Mouse (Mus musculus): ENCODE results near the gene Fau. TPM values are rescaled to one million over a fixed set of nuclear protein-coding genes. Genes with fewer than 3 reads are reported as not detected.

The Fau gene
- total and polyA plus RNA-seq, 3 experiments: 2,413 to 2,967 TPM; not detected in 1

- no peaks in the 10 kb centered on the region for H3K9me3 ChIP-seq (replicated peaks; ENCODE audit: insufficient read depth, low read length)
- TF ChIP-seq USF1 (IDR thresholded peaks at IDR 0.05; ENCODE audit: low read depth, low read length): no peak
- peak in 1 of 2 experiments; percentile 10; a peak in 1 of 4 replicates for TF ChIP-seq EP300 (IDR thresholded peaks at IDR 0.05; ENCODE audit: low read depth in 1 of 2, low read length in 2 of 2)
- peak; percentile 42 for TF ChIP-seq GATA1 (IDR thresholded peaks at IDR 0.05; ENCODE audit: low read depth, low read length)
- peak; percentile 76 for TF ChIP-seq ZNF384 (IDR thresholded peaks at IDR 0.05; ENCODE audit: low read depth, low read length)
- peak; percentile 49; the same call in 1 of the 2 replicates for TF ChIP-seq RCOR1 (IDR thresholded peaks at IDR 0.05; ENCODE audit: low read depth, low read length)
- H3K27ac ChIP-seq (ENCODE audit: control insufficient read depth, low read depth, low read length): no peak overlapping the region
- DNase-seq (ENCODE audit: low read depth, low spot score): peak; percentile 38
- no peaks in the 10 kb centered on the region for H3K79me2 ChIP-seq (ENCODE audit: control insufficient read depth, insufficient read depth, low read length, poor library complexity)
- H3K4me3 ChIP-seq (ENCODE audit: control insufficient read depth in 1 of 2, insufficient read depth in 1 of 2, low read depth in 2 of 2, low read length in 2 of 2): no peak overlapping the region
- no peaks in the 10 kb centered on the region; a peak in 1 of 4 replicates for H3K27me3 ChIP-seq (ENCODE audit: control insufficient read depth in 1 of 2, insufficient read depth in 2 of 2, low read length in 2 of 2)
- no peak overlapping the region for H3K9ac ChIP-seq (ENCODE audit: control insufficient read depth, low read depth, low read length, poor library complexity, severe bottlenecking)
- peaks cover 0 to 3% of the 10 kb centered on the region in 2 experiments; a peak in 2 of 4 replicates for H3K4me1 ChIP-seq (ENCODE audit: control insufficient read depth in 1 of 2, insufficient read depth in 2 of 2, low read length in 2 of 2)
- peaks cover 0 to 3% of the 10 kb centered on the region in 2 experiments; a peak in 2 of 4 replicates for H3K36me3 ChIP-seq (ENCODE audit: control insufficient read depth in 1 of 2, insufficient read depth in 2 of 2, low read length in 2 of 2)
Measured at GRCm38 (mm10) chr19:6037695-6038094, 19.9 kb upstream of the Fau start.

GRCm38 (mm10) chr19:6038326-6038725, 19.3 kb upstream of the Fau start:
- Histone ChIP-seq H3K4me1 (ENCODE audit: control insufficient read depth in 1 of 2, insufficient read depth in 2 of 2, low read length in 2 of 2) (peaks cover 0 to 3% of the 10 kb centered on the region in 2 experiments; a peak in 2 of 4 replicates), H3K36me3 (ENCODE audit: control insufficient read depth in 1 of 2, insufficient read depth in 2 of 2, low read length in 2 of 2) (peaks cover 0 to 3% of the 10 kb centered on the region in 2 experiments; a peak in 2 of 4 replicates), H3K9ac (ENCODE audit: control insufficient read depth, low read depth, low read length, poor library complexity, severe bottlenecking) (no peak overlapping the region), H3K9me3 (replicated peaks; ENCODE audit: insufficient read depth, low read length) (no peaks in the 10 kb centered on the region), H3K27ac (ENCODE audit: control insufficient read depth, low read depth, low read length) (no peak overlapping the region), H3K27me3 (ENCODE audit: control insufficient read depth in 1 of 2, insufficient read depth in 2 of 2, low read length in 2 of 2) (no peaks in the 10 kb centered on the region; a peak in 1 of 4 replicates), H3K79me2 (ENCODE audit: control insufficient read depth, insufficient read depth, low read length, poor library complexity) (no peaks in the 10 kb centered on the region), H3K4me3 (ENCODE audit: control insufficient read depth in 1 of 2, insufficient read depth in 1 of 2, low read depth in 2 of 2, low read length in 2 of 2) (no peak overlapping the region)
- TF ChIP-seq ZMIZ1 (IDR thresholded peaks at IDR 0.05; ENCODE audit: low read depth, low read length) (no peak), USF1 (IDR thresholded peaks at IDR 0.05; ENCODE audit: low read depth, low read length) (no peak), NELFE (IDR thresholded peaks at IDR 0.05; ENCODE audit: low read depth, low read length) (no peak), SIN3A (IDR thresholded peaks at IDR 0.05; ENCODE audit: low read length) (no peak), MYB (IDR thresholded peaks at IDR 0.05; ENCODE audit: low read depth, low read length) (no peak), SMC3 (IDR thresholded peaks at IDR 0.05; ENCODE audit: low read depth, low read length) (no peak), USF2 (IDR thresholded peaks at IDR 0.05; ENCODE audit: borderline replicate concordance in 1 of 2, insufficient read depth in 1 of 2, low read depth in 1 of 2, low read length in 2 of 2) (no peak), E2F4 (IDR thresholded peaks at IDR 0.05; ENCODE audit: borderline replicate concordance, low read depth, low read length) (no peak), CHD1 (IDR thresholded peaks at IDR 0.05; ENCODE audit: low read depth, low read length) (no peak), GABPA (IDR thresholded peaks at IDR 0.05; ENCODE audit: low read depth, low read length) (no peak)
- DNase-seq (ENCODE audit: low read depth, low spot score): no peak

- DNase-seq (ENCODE audit: low read depth, low spot score): peak; percentile 50
- peaks cover under 1 to 7% of the 10 kb centered on the region in 2 experiments for H3K4me1 ChIP-seq (ENCODE audit: control insufficient read depth in 1 of 2, insufficient read depth in 2 of 2, low read length in 2 of 2)
- H3K79me2 ChIP-seq (ENCODE audit: control insufficient read depth, insufficient read depth, low read length, poor library complexity): no peaks in the 10 kb centered on the region
- no peaks in the 10 kb centered on the region; a peak in 1 of 4 replicates for H3K27me3 ChIP-seq (ENCODE audit: control insufficient read depth in 1 of 2, insufficient read depth in 2 of 2, low read length in 2 of 2)
- no peak overlapping the region for H3K9ac ChIP-seq (ENCODE audit: control insufficient read depth, low read depth, low read length, poor library complexity, severe bottlenecking)
- H3K27ac ChIP-seq (ENCODE audit: control insufficient read depth, low read depth, low read length): no peak overlapping the region
- no peak overlapping the region for H3K4me3 ChIP-seq (ENCODE audit: control insufficient read depth in 1 of 2, insufficient read depth in 1 of 2, low read depth in 2 of 2, low read length in 2 of 2)
- H3K36me3 ChIP-seq (ENCODE audit: control insufficient read depth in 1 of 2, insufficient read depth in 2 of 2, low read length in 2 of 2): peaks cover 0 to 5% of the 10 kb centered on the region in 2 experiments; a peak in 2 of 4 replicates
- H3K9me3 ChIP-seq (replicated peaks; ENCODE audit: insufficient read depth, low read length): no peaks in the 10 kb centered on the region
- peak in 2 of 3 experiments; percentile 9 to 38; a peak in 2 of 6 replicates for TF ChIP-seq CTCF (IDR thresholded peaks at IDR 0.05 in 2 of 3, conservative IDR thresholded peaks at IDR 0.05 in 1 of 3; ENCODE audit: control insufficient read depth in 1 of 3, insufficient read depth in 1 of 3, low read depth in 2 of 3, low read length in 3 of 3, poor library complexity in 1 of 3, severe bottlenecking in 1 of 3)
- no peak for TF ChIP-seq TCF12 (IDR thresholded peaks at IDR 0.05; ENCODE audit: low read depth, low read length)
- no peak for TF ChIP-seq MAZ (IDR thresholded peaks at IDR 0.05; ENCODE audit: low read depth, low read length)
- peak; percentile 82 for TF ChIP-seq MYC (IDR thresholded peaks at IDR 0.05; ENCODE audit: low read depth, low read length)
- TF ChIP-seq SMC3 (IDR thresholded peaks at IDR 0.05; ENCODE audit: low read depth, low read length): peak; percentile 41
- no peak for TF ChIP-seq ZMIZ1 (IDR thresholded peaks at IDR 0.05; ENCODE audit: low read depth, low read length)
- no peak for TF ChIP-seq EP300 (IDR thresholded peaks at IDR 0.05; ENCODE audit: low read depth in 1 of 2, low read length in 2 of 2)
- TF ChIP-seq RAD21 (IDR thresholded peaks at IDR 0.05; ENCODE audit: low read depth, low read length): peak; percentile 34
- TF ChIP-seq RCOR1 (IDR thresholded peaks at IDR 0.05; ENCODE audit: low read depth, low read length): no peak
- TF ChIP-seq ZC3H11A (IDR thresholded peaks at IDR 0.05; ENCODE audit: low read depth, low read length): peak; percentile 16; the same call in 1 of the 2 replicates
- TF ChIP-seq KAT2A (conservative IDR thresholded peaks at IDR 0.05; ENCODE audit: low read depth, low read length): no peak
- no peak for TF ChIP-seq NELFE (IDR thresholded peaks at IDR 0.05; ENCODE audit: low read depth, low read length)
- TF ChIP-seq TBP (IDR thresholded peaks at IDR 0.05; ENCODE audit: low read depth, low read length): peak; percentile 85
- TF ChIP-seq ELF1 (IDR thresholded peaks at IDR 0.05; ENCODE audit: low read depth, low read length): no peak
Measured at GRCm38 (mm10) chr19:6040002-6040401, 17.6 kb upstream of the Fau start.
